Mouse (Mus musculus) liver, postnatal 0 days (tissue): ENCODE data around the gene 2310022A10Rik.

ENCODE experiments used
- CTCF ChIP-seq: sonication (generic); IDR thresholded peaks from 2 replicates; pipeline ENCODE4 v1.5.1; 2016; ENCODE audit warnings: antibody characterized with exemption, low read depth
- EP300 ChIP-seq: IDR thresholded peaks from 2 replicates; pipeline ENCODE4 v1.6.1; 2016; ENCODE audit warnings: antibody characterized with exemption, low read depth, mild to moderate bottlenecking

DNA sequence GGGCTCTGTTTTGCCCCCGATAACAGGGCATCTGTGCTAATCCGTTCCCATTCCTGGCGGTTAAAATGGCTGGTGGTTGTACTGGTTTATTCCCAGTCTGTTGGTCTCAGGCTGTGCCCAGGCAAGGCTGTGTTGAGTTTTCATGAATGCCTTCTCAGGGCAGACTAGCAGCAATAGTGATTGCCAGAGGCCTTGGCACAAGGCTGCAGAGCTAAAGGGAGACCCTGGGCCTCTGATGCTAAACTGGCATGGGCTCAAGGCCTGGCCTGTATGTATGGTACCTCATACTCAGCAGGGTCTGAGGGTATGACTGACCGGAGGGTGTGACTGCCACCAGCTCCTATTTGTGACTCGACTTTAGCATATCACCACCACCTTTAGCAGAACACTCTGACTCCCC lies 57.8 kb downstream of the 2310022A10Rik start:
- TF ChIP-seq CTCF: no peak
- TF ChIP-seq EP300: no peak
